Mouse (Mus musculus): ENCODE data around the gene Insr. TPM values are rescaled to one million over a fixed set of nuclear protein-coding genes. Genes with fewer than 3 reads are reported as not detected.

Gene Insr
- polyA plus RNA-seq, 1 experiment = 22.0 TPM

DNA sequence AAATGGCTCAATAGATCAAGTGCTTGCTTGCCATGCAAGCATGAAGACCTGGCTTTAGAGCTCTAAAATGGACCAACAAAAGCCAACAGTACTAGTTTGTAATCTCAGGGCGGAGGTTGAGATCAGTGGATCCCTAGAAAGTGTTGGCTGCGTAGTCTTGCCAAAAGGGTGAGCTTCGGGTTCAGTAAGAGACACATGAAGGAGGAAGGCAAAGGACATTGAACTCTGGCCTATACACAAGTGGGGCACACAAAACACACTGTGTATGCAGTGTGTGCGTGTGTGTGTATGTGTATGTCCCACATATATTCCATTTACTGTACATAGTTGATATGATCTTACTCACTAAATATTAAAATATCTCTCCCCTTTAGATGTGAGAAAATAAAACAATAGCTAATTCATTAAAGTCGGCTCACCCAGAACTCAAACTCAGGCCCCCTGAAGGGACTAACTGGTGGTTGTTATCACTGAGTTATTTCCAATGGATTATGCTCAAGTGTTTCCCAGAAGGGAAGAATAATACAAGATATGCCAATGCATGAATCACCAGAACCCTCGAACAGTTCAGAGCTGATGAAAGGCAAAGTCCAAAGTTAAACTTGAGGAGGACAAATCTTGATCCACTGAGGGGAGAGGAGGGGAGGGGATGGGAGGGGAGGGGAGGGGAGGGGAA, 57.3 kb downstream of the Insr start:
- peaks cover 3% of the 10 kb centered on the region for H3K4me1 ChIP-seq (replicated peaks; ENCODE audit: control insufficient read depth, insufficient read depth, low read length)
- no peak for TF ChIP-seq CTCF (IDR thresholded peaks at IDR 0.05; ENCODE audit: borderline replicate concordance, control insufficient read depth, extremely low read depth, insufficient read depth, low read length, poor library complexity)
- no peak for TF ChIP-seq POLR2A (IDR thresholded peaks at IDR 0.05; ENCODE audit: control insufficient read depth, extremely low read depth, insufficient read depth, low read length, poor library complexity)
- no peak for DNase-seq
- no peaks in the 10 kb centered on the region for H3K27me3 ChIP-seq (ENCODE audit: control insufficient read depth, insufficient read depth, low read length)
- whole genome bisulfite sequencing = 89% methylated on average over 6 of the region's 6 CpGs
- no peak overlapping the region for H3K4me3 ChIP-seq (ENCODE audit: control insufficient read depth, insufficient read depth, low read length)
- no peaks in the 10 kb centered on the region for H3K36me3 ChIP-seq (ENCODE audit: control insufficient read depth, insufficient read depth, low read length)
- H3K27ac ChIP-seq (ENCODE audit: control insufficient read depth, insufficient read depth, low read length) = no peak overlapping the region; the same call in 1 of the 2 replicates

DNA sequence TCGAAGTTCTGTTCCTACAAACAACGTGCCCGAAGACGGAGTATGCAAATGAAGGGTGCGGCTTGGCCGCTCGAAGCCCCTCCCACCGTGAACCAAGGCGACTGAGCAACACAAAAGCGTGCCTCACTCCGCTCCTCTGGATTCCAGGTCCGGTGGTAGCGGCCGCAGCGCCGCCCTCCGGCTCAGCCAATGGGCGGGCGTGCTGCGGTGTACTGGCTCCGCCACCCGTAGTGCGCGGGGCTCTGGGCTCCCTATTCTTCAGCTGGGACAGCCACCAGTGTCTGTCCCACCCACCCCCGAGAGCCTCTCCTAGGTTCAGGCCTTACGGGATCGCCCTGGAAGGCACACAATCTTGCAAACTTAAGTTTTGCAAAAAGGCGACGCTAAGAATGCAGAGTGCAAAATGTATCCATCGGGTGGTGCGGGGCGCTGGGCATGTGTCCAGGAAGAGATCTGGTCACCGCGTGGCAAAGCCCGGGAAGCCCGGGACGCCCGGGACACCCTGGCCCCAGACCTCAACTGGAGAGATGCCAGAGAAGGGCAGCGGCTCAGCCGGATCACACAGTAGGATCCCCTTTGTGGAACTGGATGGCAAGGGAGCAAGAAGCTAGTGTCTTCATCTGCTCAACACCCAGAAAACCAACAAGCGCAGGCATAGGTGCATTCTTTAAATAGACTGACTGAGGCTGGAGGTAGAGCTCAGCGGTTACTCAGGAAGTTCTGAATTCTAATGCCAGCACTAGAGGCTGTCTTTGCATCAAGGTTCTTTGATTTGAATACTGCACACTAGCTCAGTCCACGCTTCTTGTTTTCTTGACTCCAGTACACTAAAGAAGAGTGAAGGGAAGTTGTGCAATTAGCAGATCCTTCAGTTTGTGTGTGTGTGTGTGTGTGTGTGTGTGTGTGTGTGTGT, 58.1 kb downstream of the Insr start:
- TF ChIP-seq CTCF (IDR thresholded peaks at IDR 0.05; ENCODE audit: borderline replicate concordance, control insufficient read depth, extremely low read depth, insufficient read depth, low read length, poor library complexity) = peak; percentile 50
- peak; percentile 39; the same call in 1 of the 2 replicates for TF ChIP-seq POLR2A (IDR thresholded peaks at IDR 0.05; ENCODE audit: control insufficient read depth, extremely low read depth, insufficient read depth, low read length, poor library complexity)
- H3K27ac ChIP-seq (ENCODE audit: control insufficient read depth, insufficient read depth, low read length) = peak overlapping the region; percentile 64
- H3K36me3 ChIP-seq (ENCODE audit: control insufficient read depth, insufficient read depth, low read length) = no peaks in the 10 kb centered on the region
- H3K4me1 ChIP-seq (replicated peaks; ENCODE audit: control insufficient read depth, insufficient read depth, low read length) = peaks cover 3% of the 10 kb centered on the region
- DNase-seq = peak; percentile 94
- WGBS = 1% methylated on average over 43 of the region's 43 CpGs
- no peaks in the 10 kb centered on the region for H3K27me3 ChIP-seq (ENCODE audit: control insufficient read depth, insufficient read depth, low read length)
- peak overlapping the region; percentile 64 for H3K4me3 ChIP-seq (ENCODE audit: control insufficient read depth, insufficient read depth, low read length)

GRCm38 (mm10) chr8:3220502-3220901, 58.9 kb downstream of the Insr start:
- Histone ChIP-seq H3K27ac (ENCODE audit: control insufficient read depth, insufficient read depth, low read length) (peak overlapping the region; percentile 44), H3K4me1 (replicated peaks; ENCODE audit: control insufficient read depth, insufficient read depth, low read length) (peaks cover 3% of the 10 kb centered on the region), H3K27me3 (ENCODE audit: control insufficient read depth, insufficient read depth, low read length) (no peaks in the 10 kb centered on the region), H3K36me3 (ENCODE audit: control insufficient read depth, insufficient read depth, low read length) (no peaks in the 10 kb centered on the region), H3K4me3 (ENCODE audit: control insufficient read depth, insufficient read depth, low read length) (peak overlapping the region; percentile 64)
- no peak for TF ChIP-seq CTCF (IDR thresholded peaks at IDR 0.05; ENCODE audit: borderline replicate concordance, control insufficient read depth, extremely low read depth, insufficient read depth, low read length, poor library complexity)
- no peak for TF ChIP-seq POLR2A (IDR thresholded peaks at IDR 0.05; ENCODE audit: control insufficient read depth, extremely low read depth, insufficient read depth, low read length, poor library complexity)
- DNase-seq = no peak
- 23% methylated on average over 9 of the region's 9 CpGs for WGBS

GRCm38 (mm10) chr8:3219921-3220411, 59.5 kb downstream of the Insr start:
- H3K27ac ChIP-seq (ENCODE audit: control insufficient read depth, insufficient read depth, low read length) = no peak overlapping the region
- H3K4me1 ChIP-seq (replicated peaks; ENCODE audit: control insufficient read depth, insufficient read depth, low read length) = peaks cover 3% of the 10 kb centered on the region
- peak; percentile 5 for DNase-seq
- TF ChIP-seq CTCF (IDR thresholded peaks at IDR 0.05; ENCODE audit: borderline replicate concordance, control insufficient read depth, extremely low read depth, insufficient read depth, low read length, poor library complexity) (no peak), POLR2A (IDR thresholded peaks at IDR 0.05; ENCODE audit: control insufficient read depth, extremely low read depth, insufficient read depth, low read length, poor library complexity) (no peak)
- WGBS = 93% methylated on average over 12 of the region's 12 CpGs
- H3K4me3 ChIP-seq (ENCODE audit: control insufficient read depth, insufficient read depth, low read length) = no peak overlapping the region
- no peaks in the 10 kb centered on the region for H3K27me3 ChIP-seq (ENCODE audit: control insufficient read depth, insufficient read depth, low read length)
- H3K36me3 ChIP-seq (ENCODE audit: control insufficient read depth, insufficient read depth, low read length) = no peaks in the 10 kb centered on the region

GRCm38 (mm10) chr8:3219266-3219665, 60.2 kb downstream of the Insr start:
- Histone ChIP-seq H3K36me3 (ENCODE audit: control insufficient read depth, insufficient read depth, low read length) (no peaks in the 10 kb centered on the region), H3K4me1 (replicated peaks; ENCODE audit: control insufficient read depth, insufficient read depth, low read length) (peaks cover 3% of the 10 kb centered on the region), H3K27me3 (ENCODE audit: control insufficient read depth, insufficient read depth, low read length) (no peaks in the 10 kb centered on the region), H3K4me3 (ENCODE audit: control insufficient read depth, insufficient read depth, low read length) (no peak overlapping the region), H3K27ac (ENCODE audit: control insufficient read depth, insufficient read depth, low read length) (no peak overlapping the region)
- no peak for DNase-seq
- TF ChIP-seq CTCF (IDR thresholded peaks at IDR 0.05; ENCODE audit: borderline replicate concordance, control insufficient read depth, extremely low read depth, insufficient read depth, low read length, poor library complexity) (no peak), POLR2A (IDR thresholded peaks at IDR 0.05; ENCODE audit: control insufficient read depth, extremely low read depth, insufficient read depth, low read length, poor library complexity) (no peak)
- 86% methylated on average over 3 of the region's 3 CpGs for WGBS

GRCm38 (mm10) chr8:3216541-3217092, 62.8 kb downstream of the Insr start:
- no peak for DNase-seq
- Histone ChIP-seq H3K27me3 (ENCODE audit: control insufficient read depth, insufficient read depth, low read length) (no peaks in the 10 kb centered on the region), H3K36me3 (ENCODE audit: control insufficient read depth, insufficient read depth, low read length) (no peaks in the 10 kb centered on the region), H3K4me3 (ENCODE audit: control insufficient read depth, insufficient read depth, low read length) (no peak overlapping the region), H3K4me1 (replicated peaks; ENCODE audit: control insufficient read depth, insufficient read depth, low read length) (no peaks in the 10 kb centered on the region), H3K27ac (ENCODE audit: control insufficient read depth, insufficient read depth, low read length) (no peak overlapping the region)
- no peak for TF ChIP-seq POLR2A (IDR thresholded peaks at IDR 0.05; ENCODE audit: control insufficient read depth, extremely low read depth, insufficient read depth, low read length, poor library complexity)
- no peak for TF ChIP-seq CTCF (IDR thresholded peaks at IDR 0.05; ENCODE audit: borderline replicate concordance, control insufficient read depth, extremely low read depth, insufficient read depth, low read length, poor library complexity)
- 97% methylated on average over 4 of the region's 4 CpGs for WGBS

Measured in thymus, adult 2 months (tissue).